Mouse (Mus musculus) layer of hippocampus, adult 2 months (tissue): ENCODE data around the gene Clec1b. TPM values are rescaled to one million over a fixed set of nuclear protein-coding genes. Genes with fewer than 3 reads are reported as not detected.

ENCODE experiments used
- DNase-seq, 2 experiments: peaks; one replicate each; pipeline ENCODE4 v3.0.0; 2022; ENCODE audit warnings: low spot score in 2 of 2
- H3K27ac ChIP-seq: fragments of 200-600 bp; 2 replicates; pipeline ENCODE4 v1.8.1; 2022
- H3K4me3 ChIP-seq: fragments of 200-600 bp; 2 replicates; pipeline ENCODE4 v1.8.1; 2022; ENCODE audit warnings: mild to moderate bottlenecking
- CTCF ChIP-seq: fragments of 200-600 bp; conservative IDR thresholded peaks from 2 replicates; pipeline ENCODE4 v1.8.1; 2022; ENCODE audit warnings: antibody characterized with exemption, mild to moderate bottlenecking, moderate library complexity
- total RNA-seq, 2 experiments: library from RNA; stranded (reverse); gene quantifications; 2 replicates each; pipeline ENCODE4 v1.2.3; 2021

The Clec1b gene
- total RNA-seq, 2 experiments from 2014 or later, result not detected

DNA sequence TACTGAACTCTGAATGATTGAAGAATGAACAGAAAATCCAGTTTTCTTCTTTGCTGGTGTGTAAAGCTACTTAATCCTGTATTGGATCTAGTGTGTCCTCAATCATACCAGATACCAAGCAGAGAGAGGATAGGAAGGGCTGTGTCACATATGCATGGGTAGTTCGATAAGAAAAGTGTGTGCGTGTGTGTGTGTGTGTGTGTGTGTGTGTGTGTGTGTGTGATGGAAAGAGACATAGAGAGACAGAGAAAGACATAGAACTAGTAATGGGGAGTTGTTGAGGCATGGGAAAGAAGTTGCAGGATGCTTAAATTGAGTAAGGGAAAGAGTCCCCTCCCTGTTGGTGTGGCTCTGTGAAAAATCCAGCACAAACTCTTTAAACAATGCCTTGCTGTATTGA, 11.3 kb upstream of the Clec1b start, which contains the start of gene Clec12b:
Gene Clec12b, minus strand, starts transcription at position 101 of the 400 bp plus-strand sequence.
- DNase-seq, result no peak
- TF ChIP-seq CTCF, result no peak
- no peak within 1 kb of the TSS for H3K4me3 ChIP-seq
- no peak within 1 kb of the TSS for H3K27ac ChIP-seq

DNA sequence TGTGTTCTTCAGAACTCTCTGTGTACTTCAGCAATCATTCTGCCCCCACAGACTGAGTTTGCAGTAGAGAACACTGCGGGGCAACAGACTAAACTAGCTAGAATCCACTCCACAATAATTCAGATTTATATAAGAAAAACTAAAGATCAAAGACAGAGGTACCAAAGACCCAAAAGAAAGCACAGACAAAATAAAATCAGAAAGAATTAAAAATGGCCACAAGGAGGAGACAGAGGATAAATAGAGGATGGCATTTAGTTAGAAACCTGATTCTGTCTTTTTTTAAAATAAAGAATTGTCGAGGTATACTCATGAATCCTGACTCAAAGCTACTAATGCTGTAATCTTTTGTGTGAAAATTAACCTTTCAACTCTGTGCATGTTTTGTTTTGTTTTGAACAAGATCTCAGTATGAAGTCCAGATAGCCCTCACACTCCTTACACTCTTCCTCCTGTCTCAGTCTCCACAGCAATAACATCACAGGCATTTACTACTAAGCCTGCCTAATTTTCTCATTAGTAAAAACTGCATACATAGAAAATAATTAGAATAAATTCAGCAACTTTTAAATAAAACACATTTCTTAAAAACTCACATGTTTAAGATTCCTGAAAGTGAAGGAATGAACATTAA, 3.9 kb upstream of the Clec1b start:
- no peak for DNase-seq
- peak; percentile 89 for TF ChIP-seq CTCF
- H3K27ac ChIP-seq, result no peak overlapping the region
- H3K4me3 ChIP-seq, result no peak overlapping the region

DNA sequence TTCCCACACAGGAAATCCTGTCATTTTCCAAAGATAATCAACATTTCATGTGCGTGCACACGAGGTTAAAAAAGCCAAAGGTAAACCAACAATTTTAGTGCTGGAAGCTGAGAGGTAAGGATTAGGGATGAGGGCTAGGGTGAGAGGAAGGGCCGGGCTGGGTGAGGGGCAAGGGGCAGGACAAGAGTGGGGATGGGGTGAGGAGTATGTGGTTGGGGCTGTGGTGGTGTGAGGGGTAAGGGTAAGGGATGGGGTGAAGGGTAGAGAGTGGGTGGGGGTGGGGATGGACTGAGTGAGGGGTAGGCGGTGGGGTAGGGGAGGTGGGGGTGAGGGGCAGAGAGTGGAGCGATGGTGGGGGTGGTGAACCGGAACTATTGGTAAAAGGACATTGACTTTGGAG, 3.4 kb upstream of the Clec1b start:
- no peak for DNase-seq
- H3K4me3 ChIP-seq, result no peak overlapping the region
- TF ChIP-seq CTCF, result no peak
- H3K27ac ChIP-seq, result no peak overlapping the region

DNA sequence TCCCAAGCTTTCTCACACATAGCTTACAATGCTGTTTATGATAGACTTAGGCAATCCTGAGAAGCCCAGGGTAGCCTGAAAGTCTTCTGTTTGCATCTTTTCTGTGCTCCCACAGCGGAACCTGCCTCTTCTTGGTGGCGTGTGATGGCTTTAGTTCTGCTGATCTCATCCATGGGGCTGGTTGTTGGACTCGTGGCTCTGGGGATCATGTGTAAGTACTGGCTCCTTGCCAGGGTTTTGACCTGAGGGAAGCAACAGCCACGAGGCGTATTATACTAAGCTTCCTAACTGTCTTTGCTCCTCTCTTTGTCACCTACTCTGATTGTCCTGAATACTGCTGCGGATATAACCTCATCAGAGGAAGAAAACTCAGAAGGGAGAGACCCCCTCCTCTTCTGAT, 2.8 kb downstream of the Clec1b start:
- no peak overlapping the region for H3K4me3 ChIP-seq
- H3K27ac ChIP-seq, result no peak overlapping the region
- TF ChIP-seq CTCF, result no peak
- DNase-seq, result no peak

DNA sequence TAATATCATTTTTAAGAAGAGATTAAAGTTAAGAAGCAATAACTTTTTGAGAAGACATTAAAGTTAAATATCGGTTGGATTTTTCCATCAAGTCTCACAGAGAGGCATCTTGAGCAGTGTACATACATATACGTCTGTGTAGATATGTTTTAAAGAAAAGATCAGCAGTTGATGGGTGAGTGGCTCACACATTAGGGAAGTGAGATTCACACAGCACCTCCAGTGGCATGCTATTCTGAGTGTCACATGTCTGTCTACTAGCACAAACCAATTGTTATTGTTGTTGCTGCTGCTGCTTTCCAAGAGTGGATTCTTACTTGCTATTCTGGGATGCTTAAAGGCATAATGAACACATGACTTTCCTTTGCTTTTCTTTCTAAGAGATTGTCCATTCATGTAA, 5.3 kb downstream of the Clec1b start:
- Histone ChIP-seq H3K4me3 (no peak overlapping the region), H3K27ac (no peak overlapping the region)
- TF ChIP-seq CTCF, result no peak
- no peak for DNase-seq

DNA sequence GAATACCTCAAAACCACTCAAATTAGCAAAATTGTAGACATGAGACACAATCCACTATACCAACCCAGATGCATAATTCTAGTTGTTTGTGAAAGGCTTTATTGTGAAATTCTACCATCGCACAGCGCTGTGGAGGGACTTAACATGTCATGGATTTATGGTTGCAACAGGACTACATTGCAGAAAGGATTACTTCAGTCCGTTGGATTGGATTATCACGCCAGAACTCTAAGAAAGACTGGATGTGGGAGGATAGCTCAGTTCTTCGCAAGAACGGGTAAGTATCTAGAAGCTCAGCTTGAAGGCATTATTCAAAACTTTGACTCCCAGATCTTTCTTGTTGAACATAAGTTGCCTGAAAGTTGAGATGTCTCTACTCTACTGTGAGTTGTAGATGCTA, 6.3 kb downstream of the Clec1b start:
- H3K4me3 ChIP-seq, result no peak overlapping the region
- TF ChIP-seq CTCF, result no peak
- no peak overlapping the region for H3K27ac ChIP-seq
- DNase-seq, result no peak

DNA sequence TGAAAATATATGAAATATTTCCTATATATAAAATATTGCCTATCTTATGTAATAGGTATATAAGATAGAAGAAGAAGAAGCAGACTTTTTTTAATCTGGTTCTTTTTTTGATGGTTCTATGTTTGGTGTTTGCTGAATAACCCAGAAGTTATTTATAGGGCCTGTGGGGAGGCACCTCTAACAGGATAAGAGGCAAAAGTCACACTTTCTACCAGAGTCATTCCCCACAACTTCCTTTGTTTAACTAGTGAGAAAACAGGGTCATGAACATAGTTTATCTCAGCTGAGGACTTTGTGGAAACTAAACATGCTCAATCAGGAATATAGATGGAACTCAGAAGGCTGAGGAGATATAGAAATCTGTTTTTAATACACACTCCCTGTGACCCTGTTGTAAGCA, 8.9 kb downstream of the Clec1b start:
- Histone ChIP-seq H3K27ac (no peak overlapping the region), H3K4me3 (no peak overlapping the region)
- TF ChIP-seq CTCF, result no peak
- DNase-seq, result no peak

DNA sequence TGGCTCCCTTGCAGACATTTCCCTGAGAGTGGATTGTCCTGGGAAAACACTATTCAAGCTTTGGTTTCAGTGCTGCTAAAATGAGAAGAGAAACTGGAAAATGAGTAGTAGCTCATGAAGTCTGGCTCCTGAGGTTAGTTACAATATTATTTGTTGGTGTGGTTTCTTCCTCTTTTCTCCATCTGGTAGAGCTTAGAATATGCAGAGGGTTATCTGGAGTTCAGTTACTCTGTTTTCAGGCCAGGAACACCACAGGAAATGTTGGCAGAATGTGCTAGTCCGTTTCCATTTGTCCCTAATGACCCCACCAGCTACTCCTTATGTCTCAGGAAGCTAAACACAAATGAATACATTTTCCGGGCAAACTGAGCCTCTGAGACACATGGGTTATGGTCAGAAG, 10.2 kb downstream of the Clec1b start:
- Histone ChIP-seq H3K4me3 (no peak overlapping the region), H3K27ac (no peak overlapping the region)
- no peak for TF ChIP-seq CTCF
- no peak for DNase-seq

DNA sequence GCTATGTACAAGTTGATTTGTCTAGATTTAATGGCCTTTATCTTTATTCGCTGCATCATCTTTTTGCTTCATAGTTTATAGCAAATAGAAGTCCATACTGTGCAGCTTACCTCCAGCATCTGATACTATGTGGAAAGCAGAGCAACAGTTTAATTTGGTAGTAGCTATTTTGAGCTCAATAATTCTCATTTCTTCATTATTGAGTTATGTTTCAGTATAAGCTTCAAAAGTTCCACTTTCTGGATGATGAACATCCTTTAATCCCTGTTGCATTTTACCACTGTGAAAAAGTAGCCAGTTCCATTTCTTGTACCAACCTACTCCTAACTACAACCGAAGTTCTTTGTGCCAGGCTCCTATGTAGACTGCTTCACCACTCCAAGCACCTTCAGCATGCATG, 11.5 kb downstream of the Clec1b start, which contains the start of gene Clec9a:
Gene Clec9a, plus strand, starts transcription at position 301 of the 400 bp plus-strand sequence.
- Histone ChIP-seq H3K27ac (no peak within 1 kb of the TSS), H3K4me3 (no peak within 1 kb of the TSS)
- no peak for DNase-seq
- TF ChIP-seq CTCF, result no peak

DNA sequence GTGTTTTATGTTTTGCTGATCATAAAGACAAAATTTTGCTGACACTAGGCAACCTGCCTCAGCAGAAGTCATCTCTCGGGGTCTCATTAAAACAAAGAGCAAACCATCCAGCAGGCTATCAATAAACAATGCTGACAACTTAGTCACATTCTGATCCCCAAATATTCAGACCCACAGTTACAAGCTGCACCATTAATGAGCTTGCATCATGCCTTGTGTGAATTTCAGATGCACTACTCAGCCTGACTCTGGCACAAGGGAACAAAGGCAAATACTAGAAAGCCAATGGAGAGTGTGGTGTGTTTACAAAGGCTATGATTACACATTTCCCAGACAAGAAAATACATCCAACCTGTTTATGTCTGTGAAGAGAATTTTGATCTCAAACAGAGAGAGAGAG, 17.1 kb downstream of the Clec1b start:
- Histone ChIP-seq H3K27ac (no peak overlapping the region), H3K4me3 (no peak overlapping the region)
- no peak for DNase-seq
- TF ChIP-seq CTCF, result no peak

DNA sequence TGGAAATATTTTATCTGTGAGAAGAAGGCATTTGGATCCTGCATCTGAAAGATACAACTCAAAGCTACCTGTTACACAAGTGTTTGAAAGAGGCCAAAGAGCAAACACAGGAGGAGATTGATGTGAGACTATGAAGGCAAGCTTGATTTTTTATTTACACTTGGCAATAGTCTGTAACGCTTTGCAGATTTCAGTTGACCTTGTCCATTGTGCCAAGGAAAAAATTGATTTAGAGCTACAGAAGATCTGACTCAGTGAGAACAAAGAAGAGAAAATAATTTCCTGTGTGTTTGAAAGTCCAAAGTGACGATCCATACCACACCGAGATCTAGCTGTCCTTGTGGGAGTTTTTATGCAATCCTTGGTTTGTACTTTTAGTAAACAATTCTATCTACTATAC, 25.2 kb downstream of the Clec1b start:
- TF ChIP-seq CTCF, result no peak
- DNase-seq, result no peak
- Histone ChIP-seq H3K27ac (no peak overlapping the region), H3K4me3 (no peak overlapping the region)

DNA sequence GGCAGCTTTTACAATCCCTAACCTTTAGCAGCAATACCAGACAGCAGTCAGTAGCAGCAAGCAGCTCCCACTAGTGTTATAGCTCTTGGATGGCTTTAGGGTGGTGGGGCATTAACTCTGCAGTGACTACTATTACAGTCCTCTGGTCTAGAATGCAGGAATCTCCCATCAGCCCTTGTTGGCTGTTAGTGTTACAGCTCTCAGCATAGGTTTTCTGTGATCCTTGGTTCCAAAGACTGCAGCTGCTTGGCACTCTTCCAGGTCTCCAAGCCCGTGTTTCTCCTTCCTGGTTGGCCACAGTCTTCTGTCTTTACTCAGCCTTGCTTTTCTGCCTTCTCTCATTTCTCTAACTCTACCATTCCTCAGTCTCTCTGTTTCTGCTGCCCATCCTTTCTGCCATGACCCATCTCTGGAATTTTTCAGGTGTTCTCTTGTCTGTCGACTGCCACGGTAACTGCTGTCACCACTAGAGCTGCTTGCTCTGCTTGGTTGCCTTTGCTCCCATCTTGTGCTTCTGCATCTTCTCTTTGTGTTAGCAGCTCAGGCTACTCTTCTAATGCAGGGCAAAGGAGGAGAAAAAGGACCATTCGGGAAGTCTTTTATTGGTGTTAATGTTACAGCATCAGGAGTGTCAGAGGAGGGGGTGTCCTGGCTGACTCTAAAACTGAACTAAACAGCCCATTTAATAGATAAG, 26.1 kb downstream of the Clec1b start:
- DNase-seq, result no peak
- Histone ChIP-seq H3K4me3 (no peak overlapping the region), H3K27ac (no peak overlapping the region)
- TF ChIP-seq CTCF, result no peak

DNA sequence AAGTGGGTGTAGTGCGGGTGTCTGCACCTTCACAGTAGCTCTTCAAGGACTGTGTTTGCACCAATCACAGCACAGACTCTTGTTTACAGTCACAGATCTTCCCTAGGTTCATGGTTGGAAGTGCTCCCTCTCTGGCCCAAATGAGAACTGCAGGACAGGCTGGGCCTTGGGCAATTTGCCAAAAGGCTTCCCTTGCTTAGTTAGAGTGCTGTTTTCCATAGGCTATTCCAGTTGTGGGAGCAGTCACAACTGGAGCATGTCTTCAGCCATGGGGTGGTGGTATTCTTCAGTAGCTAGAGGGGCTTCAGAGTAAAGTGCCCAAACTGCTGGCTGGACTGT, 26.6 kb downstream of the Clec1b start:
- Histone ChIP-seq H3K27ac (no peak overlapping the region), H3K4me3 (no peak overlapping the region)
- DNase-seq, result peak; percentile 32 to 72
- peak; percentile 94 for TF ChIP-seq CTCF

DNA sequence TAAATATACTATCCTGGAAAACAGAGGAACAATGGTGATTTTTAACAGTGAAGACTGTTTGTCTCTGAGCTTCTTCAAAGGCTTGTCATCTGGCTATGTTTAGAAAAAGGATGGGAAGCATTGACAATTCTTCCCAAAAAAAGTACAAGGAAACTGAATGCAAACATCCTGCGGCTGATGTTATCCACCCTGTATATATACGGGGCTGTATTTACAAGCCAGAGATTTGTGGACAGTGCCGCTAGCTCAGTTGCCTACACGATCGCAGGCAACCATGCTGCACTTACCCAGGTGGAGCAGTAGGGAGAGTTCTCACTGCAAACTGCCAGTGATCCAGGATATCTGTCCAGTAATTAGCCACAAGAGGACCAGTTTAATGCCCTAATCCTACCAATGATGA, 28.1 kb downstream of the Clec1b start:
- no peak overlapping the region for H3K4me3 ChIP-seq
- no peak for DNase-seq
- peak overlapping the region; percentile 51; the same call in 1 of the 2 replicates for H3K27ac ChIP-seq
- TF ChIP-seq CTCF, result peak; percentile 30
